Mouse (Mus musculus) heart, postnatal 10 days (tissue): Measurements from ENCODE around the gene Atp5j2. TPM values are rescaled to one million over a fixed set of nuclear protein-coding genes. Genes with fewer than 3 reads are reported as not detected.

ENCODE experiments used
- DNase-seq, 2 experiments: peaks; one replicate each; pipeline ENCODE4 v3.0.0; 2021
- intact Hi-C: fragments of 180-260 bp; cut with DNase I; formaldehyde crosslinking; loops from one replicate; pipeline ENCODE4 v1.15.1; 2025
- total RNA-seq, 2 experiments: library from RNA; stranded (reverse); gene quantifications; 2 replicates each; pipeline ENCODE4 v1.2.3; 2021

The Atp5j2 gene
- total RNA-seq, 2 experiments from 2014 or later = 843 to 872 TPM

- peak; percentile 96 to 97 for DNase-seq
- intact Hi-C loops = loop anchor here (2.0 kb wide), 2 partner anchors 23 to 55 kb away; partner anchors contain the start of gene Kpna7
Measured at GRCm38 (mm10) chr5:145139571-145140519, 52.0 kb downstream of the Atp5j2 start, which contains the start of the genes Pdap1 and Bud31. Gene Pdap1, minus strand, starts transcription at chr5:145140238. Gene Bud31, plus strand, starts transcription at chr5:145140362.

- DNase-seq = no peak
- intact Hi-C loops = loop anchor here (2.0 kb wide), 1 partner anchor 22 kb away; no protein-coding TSS in a partner anchor
Measured at GRCm38 (mm10) chr5:145138836-145139235, 53.0 kb downstream of the Atp5j2 start.

Other genes starting within 250 kb of the Atp5j2 start
- 10 to 100 TPM; 28.7 to 33.6 TPM for gene Smurf1, start 226.2 kb downstream of the Atp5j2 start, total RNA-seq
- not detected for gene Gm4871, start 159.3 kb downstream of the Atp5j2 start, total RNA-seq
- gene 1700018F24Rik, start 149.1 kb downstream of the Atp5j2 start, total RNA-seq = not detected
- gene Arpc1a, start 108.2 kb downstream of the Atp5j2 start, total RNA-seq = 10 to 100 TPM; 73.9 to 74.7 TPM
- gene Kpna7, start 108.0 kb downstream of the Atp5j2 start, total RNA-seq = not detected
- 100 to 1,000 TPM; 135 to 140 TPM for gene Arpc1b, start 77.8 kb downstream of the Atp5j2 start, total RNA-seq
- gene Pdap1, start 51.8 kb downstream of the Atp5j2 start, total RNA-seq = 10 to 100 TPM; 54.8 to 55.9 TPM
- 10 to 100 TPM; 76.8 to 77.1 TPM for gene Bud31, start 51.7 kb downstream of the Atp5j2 start, total RNA-seq
- 10 to 100 TPM; 22.6 to 29.2 TPM for gene Ptcd1, start 25.0 kb downstream of the Atp5j2 start, total RNA-seq
- 10 to 100 TPM; 13.2 to 13.7 TPM for gene Cpsf4, start 24.8 kb downstream of the Atp5j2 start, total RNA-seq
- gene Zkscan14, start 9.8 kb upstream of the Atp5j2 start, total RNA-seq = 1 to 10 TPM; 6.6 to 7.0 TPM
- gene Zkscan5, start 12.5 kb upstream of the Atp5j2 start, total RNA-seq = 10 to 100 TPM; 11.4 to 12.1 TPM
- 10 to 100 TPM; 29.0 to 30.1 TPM for gene Zfp655, start 39.7 kb upstream of the Atp5j2 start, total RNA-seq
- gene Zscan25, start 88.4 kb upstream of the Atp5j2 start, total RNA-seq = 10 to 100 TPM; 14.4 to 15.1 TPM
- gene Cyp3a57, start 153.2 kb upstream of the Atp5j2 start, total RNA-seq = not detected